Mouse (Mus musculus) kidney, postnatal 14 days (tissue): Measurements from ENCODE around the gene Rap2c.

Source experiments
- DNase-seq: peaks from one replicate; pipeline ENCODE4 v3.0.0; 2022; ENCODE audit warnings: mixed read lengths

Rap2c gene

DNA sequence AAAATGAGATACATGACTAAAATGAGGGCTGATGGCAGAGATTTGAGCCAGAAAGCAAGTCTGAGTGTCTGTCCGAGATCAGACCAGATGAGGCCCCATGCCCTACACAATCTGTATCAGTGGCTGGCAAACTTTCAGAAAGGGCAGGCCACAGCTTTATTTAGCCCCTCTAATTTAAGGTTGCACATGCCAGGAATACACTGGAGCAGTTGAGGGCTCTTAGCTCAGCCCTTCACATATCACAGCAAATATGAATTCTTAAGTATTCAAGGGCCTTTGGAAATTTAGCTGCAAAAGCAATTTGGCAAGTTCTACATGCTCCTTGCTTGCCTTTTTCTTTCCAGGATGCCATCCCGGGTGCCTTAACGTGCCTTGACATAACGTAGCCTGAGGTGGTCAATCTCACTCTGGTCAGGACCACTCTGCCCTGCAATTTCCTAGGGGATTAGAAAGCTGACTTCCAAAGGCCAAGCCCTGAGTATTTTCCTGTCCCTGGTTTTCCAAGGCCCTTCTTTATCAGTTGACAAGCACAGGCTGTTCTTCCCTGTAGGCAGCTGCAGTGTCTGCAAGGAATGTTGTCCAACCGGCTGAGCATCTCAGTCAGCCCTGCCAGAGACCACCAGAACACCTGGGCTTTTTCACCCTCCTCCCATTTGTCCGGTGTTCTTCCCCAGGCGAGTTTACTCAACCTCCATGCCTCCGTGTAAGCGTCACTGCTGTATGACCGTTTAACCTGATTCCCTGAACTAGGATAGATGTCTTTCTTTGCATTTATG, 49.5 kb downstream of the Rap2c start:
- DNase-seq: no peak

DNA sequence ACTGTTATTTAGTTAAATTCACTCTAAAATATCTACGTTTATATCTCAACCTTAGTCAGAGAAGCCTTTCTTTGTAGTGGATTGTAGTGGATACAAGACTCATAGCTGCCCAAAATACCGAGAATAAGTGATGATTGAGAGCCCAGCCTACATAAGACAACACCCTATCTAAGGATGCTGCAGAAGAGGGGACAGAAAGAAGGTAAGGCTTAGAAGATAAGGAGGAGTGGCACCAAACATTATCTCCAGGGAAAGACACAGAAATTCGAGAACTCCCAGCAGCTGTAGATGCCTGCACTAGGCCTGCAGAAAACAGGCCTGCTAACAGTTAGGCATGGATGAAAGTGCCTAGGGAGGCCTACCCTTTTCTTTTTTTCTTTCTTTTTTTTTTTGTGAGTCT, 52.7 kb downstream of the Rap2c start:
- DNase-seq: no peak

DNA sequence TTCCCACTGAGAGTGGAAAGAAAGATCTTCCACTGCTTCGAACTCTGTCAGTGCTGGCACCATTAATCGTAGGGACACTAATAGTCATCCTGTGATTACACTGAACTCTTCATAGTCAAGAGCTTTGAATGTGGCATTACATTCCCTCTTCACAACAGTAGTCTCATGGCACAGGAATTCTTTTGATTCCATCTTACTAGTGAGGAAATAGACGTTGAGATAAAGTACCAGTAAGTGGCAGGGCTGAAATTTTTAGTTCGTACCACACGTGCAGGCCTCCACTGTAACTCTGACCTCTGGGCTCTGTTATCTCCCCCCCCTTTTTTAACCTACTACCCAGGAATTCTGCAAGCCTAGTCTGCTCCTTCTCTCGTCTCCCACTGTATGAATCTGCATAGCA, 54.9 kb downstream of the Rap2c start:
- DNase-seq: no peak
